Mouse (Mus musculus) brown adipose tissue, adult 24 weeks (tissue): ENCODE measurements around the gene Gm49322. TPM values are rescaled to one million over a fixed set of nuclear protein-coding genes. Genes with fewer than 3 reads are reported as not detected.
"Not testable (repeated sequence)": the region's sequence is repeated elsewhere in the genome, so short reads cannot be mapped to it uniquely, and the experiment has no call there.

Experiments
- H3K27ac ChIP-seq: fragments of 200-500 bp; replicated peaks from 2 replicates; pipeline ENCODE4 v1.5.1; 2012; ENCODE audit warnings: low read depth, mild to moderate bottlenecking, low read length
- H3K4me1 ChIP-seq: fragments of 200-500 bp; 2 replicates; pipeline ENCODE4 v1.6.1; 2012; ENCODE audit warnings: low read length, mixed read lengths; ENCODE audit not compliant: control insufficient read depth, insufficient read depth, insufficient read length
- H3K4me3 ChIP-seq: fragments of 200-500 bp; 2 replicates; pipeline ENCODE4 v1.5.1; 2012; ENCODE audit warnings: low read depth, mild to moderate bottlenecking, low read length, moderate library complexity; ENCODE audit not compliant: insufficient read depth
- polyA plus RNA-seq: library from polyadenylated mRNA; stranded (reverse); fragments of >200 nt; gene quantifications from 2 replicates; pipeline ENCODE4 v1.2.4, GENCODE M21; 2012; ENCODE audit not compliant: missing spikeins, insufficient read depth, insufficient read length

The Gm49322 gene
- polyA plus RNA-seq: 0.67 and 0.75 TPM in 2 replicates

DNA sequence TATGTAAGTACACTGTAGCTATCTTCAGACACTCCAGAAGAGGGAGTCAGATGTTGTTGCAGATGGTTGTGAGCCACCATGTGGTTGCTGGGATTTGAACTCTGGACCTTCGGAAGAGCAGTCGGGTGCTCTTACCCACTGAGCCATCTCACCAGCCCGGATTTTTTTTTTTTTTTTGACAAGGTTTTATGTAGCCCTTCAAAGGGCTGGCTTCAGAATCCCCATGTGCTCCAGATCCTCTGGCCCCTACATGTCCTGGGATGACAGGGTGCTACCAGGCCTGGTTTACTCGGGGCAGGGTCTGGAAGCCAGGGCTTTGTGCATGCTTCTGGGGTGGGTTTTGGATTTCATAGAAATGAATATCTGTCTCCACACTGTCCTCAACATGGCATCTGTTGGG lies at the start of gene Gm49322:
TSS of gene Gm49322 (plus strand) at position 301 of the 400 bp plus-strand sequence.
- not testable (repeated sequence) for H3K4me1 ChIP-seq, H3K27ac ChIP-seq, H3K4me3 ChIP-seq

DNA sequence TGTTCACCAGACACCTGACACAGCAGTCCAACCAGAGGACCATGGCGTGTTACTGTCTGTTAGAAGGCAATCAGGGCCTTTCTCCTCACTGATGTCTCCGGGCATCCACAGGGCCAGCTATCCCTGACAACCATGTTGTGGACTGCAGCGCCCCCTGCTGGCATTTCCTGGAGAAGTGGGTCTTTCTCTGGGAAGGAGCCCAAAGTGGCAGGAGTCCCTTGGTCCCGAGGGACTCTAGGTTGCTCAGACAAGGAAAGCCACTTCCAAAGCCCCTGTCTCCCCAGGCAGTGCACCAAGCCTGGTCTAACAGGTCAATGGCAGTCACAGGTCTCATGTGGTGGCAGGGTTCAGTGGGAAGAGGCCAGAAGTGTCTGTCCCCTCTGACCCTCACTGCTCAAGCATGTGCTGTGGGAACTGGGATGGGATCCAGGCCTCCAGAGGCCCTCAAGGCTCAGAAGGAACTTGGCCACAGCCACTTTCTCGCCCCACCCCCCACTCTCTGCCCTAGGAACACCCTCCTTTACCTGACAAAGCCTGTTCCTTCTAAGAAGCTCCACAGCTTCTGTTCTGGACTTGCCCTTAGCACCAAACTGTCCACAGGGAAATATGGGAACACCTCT lies 48.4 kb upstream of the Gm49322 start:
- Histone ChIP-seq H3K27ac (no peak overlapping the region), H3K4me3 (no peak overlapping the region), H3K4me1 (peaks cover 26% of the 10 kb centered on the region)

DNA sequence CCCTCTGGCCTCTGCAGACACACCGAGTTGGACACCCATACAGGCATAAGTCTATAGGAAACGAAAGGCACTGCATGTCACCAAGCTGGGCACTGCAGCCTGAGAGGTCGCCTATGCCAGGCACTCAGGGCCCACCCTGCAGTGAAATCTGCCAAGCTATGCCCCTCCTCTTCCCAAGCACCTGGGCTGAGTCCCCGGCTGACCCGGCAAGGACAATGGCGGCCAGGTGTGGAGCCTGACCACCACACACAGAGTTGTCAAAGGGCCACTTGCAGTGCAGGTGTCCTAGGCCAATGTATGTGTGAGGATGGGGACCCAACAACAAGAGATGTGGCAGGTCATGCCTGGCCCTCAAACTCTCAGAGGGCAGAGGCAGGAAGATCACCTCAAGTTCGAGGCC lies 46.4 kb upstream of the Gm49322 start:
- H3K4me1 ChIP-seq: peaks cover 23% of the 10 kb centered on the region
- no peak overlapping the region for H3K27ac ChIP-seq
- no peak overlapping the region for H3K4me3 ChIP-seq

DNA sequence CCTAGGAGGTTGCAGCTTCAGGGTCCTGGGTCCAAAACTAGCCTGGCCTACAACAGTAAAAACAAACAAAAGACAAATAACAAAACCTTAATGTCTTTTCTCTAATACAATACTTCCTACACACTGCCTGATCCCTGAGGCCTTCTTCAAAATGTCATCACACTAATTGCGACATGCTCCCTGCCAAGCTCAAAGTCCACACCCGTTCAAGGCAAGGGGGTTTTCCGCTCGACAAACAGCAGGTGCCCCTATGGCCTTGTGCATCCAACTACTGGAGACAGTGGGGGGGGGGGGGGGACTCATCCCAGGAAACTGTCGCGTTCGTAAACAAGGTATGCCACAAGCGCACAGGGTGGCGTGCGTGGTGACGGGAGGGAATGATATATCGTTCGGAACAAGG lies 45.2 kb upstream of the Gm49322 start:
- H3K4me3 ChIP-seq: peak overlapping the region; percentile 74
- peaks cover 23% of the 10 kb centered on the region for H3K4me1 ChIP-seq
- H3K27ac ChIP-seq: 0 out of 2 replicates have a peak overlapping the region, but pooled peaks have one; percentile 71

DNA sequence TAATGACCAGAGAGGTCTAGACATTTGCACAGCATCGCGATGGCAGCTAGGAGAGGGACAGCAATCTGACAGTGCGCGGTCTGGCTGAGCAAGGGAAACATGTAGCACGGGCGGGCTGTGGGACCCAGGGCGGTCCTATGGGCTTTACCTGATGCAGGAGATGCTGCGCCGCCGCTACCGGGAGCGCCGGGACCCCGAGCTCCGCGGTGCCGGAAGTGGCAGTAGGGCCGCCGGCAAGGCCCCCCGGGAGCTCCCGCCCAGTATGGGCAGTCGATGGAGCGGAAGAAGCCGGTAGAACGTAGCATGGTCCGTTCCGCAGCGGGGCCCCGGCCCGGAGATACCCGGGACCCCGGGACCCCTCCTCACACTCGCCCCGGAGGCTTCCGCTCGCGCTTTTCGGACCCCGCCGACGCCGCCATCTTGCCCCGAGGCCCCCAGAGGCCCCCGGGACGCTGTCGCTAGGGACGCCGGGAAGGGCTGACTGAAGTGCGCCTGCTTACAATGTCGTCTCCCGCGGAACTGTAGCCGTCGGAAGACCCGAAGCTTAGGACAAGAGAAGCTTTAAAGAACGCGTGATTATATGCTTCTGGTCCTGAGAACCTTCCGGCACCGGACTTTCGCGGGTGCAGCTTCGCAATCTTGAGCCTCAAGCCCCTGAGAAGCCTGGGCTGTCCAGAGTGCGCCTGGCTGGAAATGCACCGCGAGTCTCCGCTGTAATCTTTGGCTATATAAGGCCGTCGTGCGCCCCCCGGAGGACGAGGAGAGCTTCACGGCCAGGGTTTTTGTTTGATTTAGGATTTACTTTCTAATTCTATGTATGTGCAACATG lies 44.5 kb upstream of the Gm49322 start, which contains the start of gene Rexo1:
TSS of gene Rexo1 (minus strand) at position 445 of the 829 bp plus-strand sequence.
- Histone ChIP-seq H3K4me3 (peak within 1 kb of the TSS; percentile 74), H3K4me1 (peaks cover 23% of the 10 kb centered on the region), H3K27ac (peak within 1 kb of the TSS; percentile 99)

DNA sequence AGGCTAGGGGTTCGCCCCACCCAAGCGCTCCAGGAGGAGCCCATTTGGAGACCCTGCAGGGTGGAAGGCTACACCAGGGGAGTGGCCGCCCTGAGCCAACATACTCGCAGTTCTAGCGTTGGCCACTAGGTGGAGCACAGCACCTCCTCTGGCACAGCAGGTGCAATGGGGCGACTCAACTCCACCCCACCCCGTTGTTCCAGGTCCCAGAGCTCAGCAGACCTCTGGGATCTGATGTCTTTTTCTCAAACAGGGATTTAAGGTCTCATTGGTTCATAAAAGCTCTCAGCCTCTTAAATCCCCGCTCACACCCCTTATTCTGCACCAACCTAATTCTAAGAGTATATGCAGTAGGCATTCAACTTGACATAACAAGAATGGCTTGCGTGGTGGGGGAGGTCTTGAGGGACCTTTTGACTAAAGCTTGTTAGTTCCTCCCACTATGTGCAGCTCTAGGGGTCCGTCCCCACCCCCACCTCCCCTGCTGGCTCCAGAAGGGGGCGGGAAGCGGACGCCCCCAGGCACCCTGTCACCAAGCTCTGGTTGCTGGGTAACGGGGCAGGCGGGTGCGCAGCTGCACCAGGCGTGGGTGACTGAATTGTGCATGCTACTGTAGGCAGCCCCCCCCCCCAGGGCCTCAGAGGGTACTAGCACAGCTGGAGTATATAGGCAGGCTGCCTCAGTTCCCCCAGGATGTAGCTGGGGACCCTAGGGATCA lies 39.3 kb upstream of the Gm49322 start:
- H3K4me1 ChIP-seq: peaks cover 9% of the 10 kb centered on the region; the same call in 1 of the 2 replicates
- H3K27ac ChIP-seq: no peak overlapping the region
- H3K4me3 ChIP-seq: no peak overlapping the region

DNA sequence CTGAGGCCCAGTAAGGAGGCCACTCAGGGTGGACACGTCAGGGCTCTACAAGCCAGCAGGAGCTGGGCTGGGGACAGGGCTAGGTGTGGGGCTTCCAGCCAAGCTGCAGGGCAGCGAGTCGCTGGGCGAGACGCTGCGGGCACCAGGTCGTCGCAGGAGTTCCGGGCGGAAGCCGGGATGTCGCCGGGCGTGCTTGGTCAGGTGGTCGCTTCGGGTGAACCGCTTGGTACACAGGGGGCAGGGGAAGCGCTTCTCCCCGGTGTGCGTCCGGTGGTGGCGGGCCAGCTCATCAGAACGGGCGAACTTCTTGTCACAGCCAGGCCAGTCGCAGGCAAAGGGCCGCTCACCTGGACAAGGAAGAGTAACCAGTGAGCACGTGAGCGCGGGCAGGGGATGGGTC lies 36.9 kb upstream of the Gm49322 start:
- no peak overlapping the region for H3K4me3 ChIP-seq
- no peak overlapping the region for H3K27ac ChIP-seq
- peaks cover 12% of the 10 kb centered on the region; the same call in 1 of the 2 replicates for H3K4me1 ChIP-seq

DNA sequence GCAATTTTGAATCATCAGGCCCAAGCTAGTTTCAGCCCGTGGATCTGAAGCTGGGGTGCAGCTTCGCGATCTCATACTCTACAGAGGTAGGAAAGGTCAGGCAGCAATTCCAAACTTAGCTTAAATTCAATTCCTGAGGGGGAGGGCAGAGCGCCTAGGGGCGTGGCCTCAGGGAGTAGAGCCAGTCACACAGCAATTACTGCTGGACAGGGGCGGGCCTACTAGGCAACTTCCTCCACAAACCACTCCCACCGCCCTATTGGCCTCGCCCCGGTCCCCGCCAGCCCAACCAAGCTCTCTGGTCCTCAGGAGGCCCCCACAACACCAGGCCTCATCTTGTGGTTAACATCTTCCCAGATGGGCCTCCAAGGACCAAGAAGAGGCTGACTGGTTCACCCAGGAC lies 36.2 kb upstream of the Gm49322 start:
- Histone ChIP-seq H3K27ac (peak overlapping the region; percentile 1; the same call in 1 of the 2 replicates), H3K4me1 (peaks cover 12% of the 10 kb centered on the region; the same call in 1 of the 2 replicates), H3K4me3 (peak overlapping the region; percentile 53)

DNA sequence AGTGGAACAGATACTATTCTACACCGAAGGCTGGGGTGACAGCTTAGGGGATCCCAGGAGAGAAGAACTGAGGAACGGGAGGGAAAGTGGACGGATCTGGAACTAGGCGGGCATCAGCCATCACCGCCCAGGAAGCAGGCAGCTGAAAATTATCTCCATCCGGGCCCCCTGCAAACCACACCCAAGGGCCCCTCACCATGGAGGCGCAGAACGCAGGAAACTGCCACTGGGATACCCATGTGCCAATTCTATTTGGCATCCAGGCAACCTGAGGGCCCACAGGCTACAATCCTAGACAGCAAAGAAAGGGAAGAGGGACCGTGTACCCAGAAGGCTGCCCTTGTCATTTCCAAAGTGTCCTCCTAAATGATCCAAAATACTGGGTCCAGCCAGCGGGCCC lies 35.4 kb upstream of the Gm49322 start:
- Histone ChIP-seq H3K27ac (no peak overlapping the region), H3K4me1 (peaks cover 12% of the 10 kb centered on the region; the same call in 1 of the 2 replicates), H3K4me3 (no peak overlapping the region)

DNA sequence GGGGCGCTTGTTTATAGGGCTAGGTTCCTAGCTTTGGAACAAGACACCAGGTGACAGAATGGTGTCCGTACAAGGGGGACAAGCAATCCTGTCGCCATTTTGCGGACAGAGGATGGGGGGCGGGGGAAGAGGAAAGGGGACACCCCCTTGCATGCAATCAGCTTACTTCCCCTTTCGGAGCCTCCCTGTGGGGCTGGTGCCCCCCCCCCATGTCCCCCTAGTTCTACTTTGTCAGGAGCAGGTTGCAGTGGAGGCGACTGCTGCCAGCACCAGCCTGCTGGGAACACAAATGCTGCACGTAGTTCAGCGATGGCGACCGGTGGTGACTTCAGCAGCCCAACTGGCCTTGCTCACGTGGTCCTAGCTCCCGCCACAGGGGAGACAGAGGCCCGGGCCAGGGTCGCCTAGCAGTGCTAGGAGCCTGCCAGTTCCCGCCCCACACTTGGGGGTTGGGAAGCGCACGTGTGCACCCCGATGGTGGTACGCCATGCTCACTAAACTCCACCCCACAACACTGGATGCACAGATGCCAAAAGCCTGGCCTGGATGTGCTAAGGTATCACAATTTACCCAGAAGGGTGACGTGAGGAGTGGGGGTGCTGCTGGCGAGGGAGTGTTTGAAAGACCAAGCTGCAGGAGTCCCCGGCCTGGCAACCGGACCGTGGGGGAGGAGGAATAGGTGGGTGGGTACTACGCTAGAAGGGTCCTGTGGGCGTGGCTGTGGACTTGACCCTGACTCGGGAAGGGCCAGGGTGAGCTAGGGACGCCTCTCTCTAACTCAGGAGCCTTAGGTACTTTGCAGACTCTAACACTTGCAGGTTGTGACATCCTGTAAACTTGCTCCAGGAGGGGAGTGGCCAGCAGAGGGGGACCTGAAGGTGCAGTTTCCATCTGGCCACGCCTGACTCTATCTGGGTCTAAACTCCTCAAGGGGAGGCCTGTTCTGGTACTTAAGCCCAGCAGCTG lies 34.7 kb upstream of the Gm49322 start:
- Histone ChIP-seq H3K4me1 (peaks cover 17% of the 10 kb centered on the region; the same call in 1 of the 2 replicates), H3K27ac (no peak overlapping the region), H3K4me3 (no peak overlapping the region)

DNA sequence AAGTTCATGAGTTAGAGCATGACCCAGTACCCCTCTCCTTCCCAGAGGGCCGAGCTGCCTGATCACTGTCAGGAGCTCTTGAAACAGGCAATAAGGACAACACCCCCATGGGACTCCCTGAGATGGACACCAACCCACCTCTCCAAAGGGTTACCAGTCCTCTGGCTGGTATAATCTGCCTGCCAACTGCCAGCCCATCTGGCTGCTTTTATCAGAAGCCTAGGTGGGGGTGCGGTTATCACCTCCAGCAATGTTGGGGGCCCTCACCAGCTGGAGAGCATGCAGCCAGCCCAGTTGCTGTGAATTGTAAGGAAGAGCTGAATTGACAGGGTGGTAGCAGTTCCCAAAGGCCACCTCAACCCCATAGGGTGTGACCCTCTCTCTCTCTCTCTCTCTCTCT lies 33.3 kb upstream of the Gm49322 start:
- H3K4me3 ChIP-seq: no peak overlapping the region
- peaks cover 18% of the 10 kb centered on the region; the same call in 1 of the 2 replicates for H3K4me1 ChIP-seq
- H3K27ac ChIP-seq: no peak overlapping the region

DNA sequence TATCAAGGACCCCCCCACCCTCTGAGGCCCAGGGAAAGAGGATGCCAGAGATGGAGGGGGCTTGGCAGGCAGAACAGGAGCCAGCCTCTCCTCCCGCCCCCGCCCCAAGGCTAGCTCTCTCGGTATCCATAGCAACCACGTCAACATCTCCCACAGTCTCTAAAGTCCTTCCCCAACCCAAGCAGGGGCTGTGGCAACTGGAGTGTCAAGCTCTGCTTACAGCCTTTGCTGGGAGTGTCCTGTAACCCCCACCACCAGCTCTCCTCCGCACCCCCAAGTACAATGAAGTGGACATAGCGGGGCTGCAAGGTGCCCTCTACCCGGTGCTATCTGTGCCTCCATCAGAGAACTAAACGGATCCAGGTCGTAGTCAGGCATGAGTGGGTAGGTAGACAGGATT lies 31.9 kb upstream of the Gm49322 start:
- Histone ChIP-seq H3K4me3 (no peak overlapping the region), H3K4me1 (peaks cover 18% of the 10 kb centered on the region; the same call in 1 of the 2 replicates), H3K27ac (no peak overlapping the region)

DNA sequence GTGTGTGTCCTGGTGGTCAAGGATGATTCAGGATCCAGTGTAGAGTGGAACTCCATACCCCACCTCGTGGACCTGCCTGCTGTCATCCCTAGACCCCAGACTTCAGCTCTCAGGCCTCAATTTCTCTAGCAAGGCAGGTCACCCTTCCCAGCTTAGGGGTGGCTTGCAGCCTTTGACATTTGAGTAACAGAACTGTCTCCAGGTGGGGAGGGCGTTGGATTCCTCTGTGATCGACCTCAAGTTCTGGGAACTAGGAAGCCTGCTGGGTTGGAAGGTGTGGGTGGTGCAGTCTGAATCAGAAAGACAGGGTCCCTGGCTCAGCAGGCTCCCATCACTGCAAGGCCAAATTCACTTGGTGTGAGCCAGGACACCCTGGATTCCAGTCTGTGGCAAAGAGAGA lies 30.9 kb upstream of the Gm49322 start:
- Histone ChIP-seq H3K4me3 (no peak overlapping the region), H3K4me1 (peaks cover 18% of the 10 kb centered on the region; the same call in 1 of the 2 replicates), H3K27ac (no peak overlapping the region)

DNA sequence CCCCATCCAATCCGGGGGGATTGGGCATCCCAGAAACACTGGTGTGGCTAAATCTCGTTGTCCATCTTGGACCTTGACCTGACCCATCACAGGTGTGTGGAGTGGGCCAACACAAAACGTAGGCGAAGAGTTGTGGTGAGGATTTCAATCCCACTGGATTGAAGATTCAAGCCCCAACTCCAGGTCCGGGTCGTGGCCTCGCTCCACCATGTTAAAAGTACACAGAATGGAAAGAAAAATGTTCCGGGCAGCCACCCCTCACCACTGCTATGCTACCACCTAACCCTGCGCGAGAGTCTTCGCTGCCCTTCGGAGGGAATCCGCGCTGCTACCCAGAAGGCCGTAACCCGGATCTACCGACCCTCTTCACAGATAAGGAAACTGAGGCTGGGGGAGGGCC lies 29.9 kb upstream of the Gm49322 start:
- H3K4me3 ChIP-seq: peak overlapping the region; percentile 87

More for the DNA sequence above, 29.9 kb upstream of the Gm49322 start:
- peaks cover 15% of the 10 kb centered on the region; the same call in 1 of the 2 replicates for H3K4me1 ChIP-seq
- H3K27ac ChIP-seq: no peak overlapping the region
